Mouse (Mus musculus): ENCODE measurements around the gene Trappc4.
A peak's percentile ranks its signal among the peaks of the same experiment; 100 is the strongest.
"Not testable (repeated sequence)": the region's sequence is repeated elsewhere in the genome, so short reads cannot be mapped to it uniquely, and the experiment has no call there.

Gene Trappc4

GRCm38 (mm10) chr9:44406906-44407751 is at the start of gene Trappc4, which contains the start of gene Rps25:
Gene Trappc4, minus strand, starts transcription at chr9:44407600.
Gene Rps25, plus strand, starts transcription at chr9:44407139.
- DNase-seq = peak; percentile 91

GRCm38 (mm10) chr9:44454891-44455220 is 47.5 kb upstream of the Trappc4 start, which contains the start of gene Upk2:
Gene Upk2, minus strand, starts transcription at chr9:44454976.
- no peak for DNase-seq

- peak; percentile 85 for DNase-seq
Observed at GRCm38 (mm10) chr9:44454132-44454890, 46.9 kb upstream of the Trappc4 start.

GRCm38 (mm10) chr9:44450387-44450786 is 43.0 kb upstream of the Trappc4 start:
- no peak for DNase-seq

GRCm38 (mm10) chr9:44444402-44445025 is 37.1 kb upstream of the Trappc4 start:
- DNase-seq = not testable (repeated sequence)

- no peak for DNase-seq
Observed at GRCm38 (mm10) chr9:44440961-44441360, 33.6 kb upstream of the Trappc4 start, which contains the start of gene Foxr1. Gene Foxr1, minus strand, starts transcription at chr9:44441136.

GRCm38 (mm10) chr9:44435747-44436146 is 28.3 kb upstream of the Trappc4 start:
- DNase-seq = no peak

GRCm38 (mm10) chr9:44432577-44433185 is 25.3 kb upstream of the Trappc4 start:
- DNase-seq = no peak

GRCm38 (mm10) chr9:44423576-44423975 is 16.2 kb upstream of the Trappc4 start:
- no peak for DNase-seq

GRCm38 (mm10) chr9:44420280-44420898 is 13.0 kb upstream of the Trappc4 start:
- DNase-seq = no peak

- not testable (repeated sequence) for DNase-seq
Observed at GRCm38 (mm10) chr9:44419730-44420129, 12.3 kb upstream of the Trappc4 start.

GRCm38 (mm10) chr9:44418519-44419385 is 11.4 kb upstream of the Trappc4 start, which contains the start of gene Ccdc84:
Gene Ccdc84, minus strand, starts transcription at chr9:44418569.
- no peak for DNase-seq

- DNase-seq = peak; percentile 96
Observed at GRCm38 (mm10) chr9:44417892-44418363, 10.5 kb upstream of the Trappc4 start.

- no peak for DNase-seq
Observed at GRCm38 (mm10) chr9:44417156-44417891, 9.9 kb upstream of the Trappc4 start.

- no peak for DNase-seq
Observed at GRCm38 (mm10) chr9:44412781-44413180, 5.4 kb upstream of the Trappc4 start.

GRCm38 (mm10) chr9:44412306-44412705 is 4.9 kb upstream of the Trappc4 start:
- no peak for DNase-seq

GRCm38 (mm10) chr9:44411601-44412130 is 4.3 kb upstream of the Trappc4 start:
- no peak for DNase-seq

- DNase-seq = no peak
Observed at GRCm38 (mm10) chr9:44410647-44411336, 3.4 kb upstream of the Trappc4 start.

- not testable (repeated sequence) for DNase-seq
Observed at GRCm38 (mm10) chr9:44408693-44409092, 1.3 kb upstream of the Trappc4 start.

- no peak for DNase-seq
Observed at GRCm38 (mm10) chr9:44407752-44408097, 325 bp upstream of the Trappc4 start.

Data from right cerebral cortex, adult 18-20 months (tissue).